Mouse (Mus musculus): ENCODE measurements around the gene Zmiz1. TPM values are rescaled to one million over a fixed set of nuclear protein-coding genes. Genes with fewer than 3 reads are reported as not detected.

Zmiz1 gene
- polyA plus RNA-seq, 1 experiment from 2014 or later, result 91.0 TPM

GRCm38 (mm10) chr14:25423721-25424443 is 35.1 kb upstream of the Zmiz1 start:
- no peak overlapping the region for H3K4me3 ChIP-seq (replicated peaks; ENCODE audit: low read depth, low read length)
- no peak overlapping the region for H3K9ac ChIP-seq (replicated peaks; ENCODE audit: low read length)
- no peak for ATAC-seq (ENCODE audit: low FRiP score, low TSS enrichment)
- no peaks in the 10 kb centered on the region for H3K36me3 ChIP-seq (ENCODE audit: control insufficient read depth, insufficient read depth, low read length)
- no peak for DNase-seq
- peaks cover 14% of the 10 kb centered on the region for H3K4me1 ChIP-seq (ENCODE audit: control insufficient read depth, insufficient read depth, low read length)
- no peak overlapping the region for H3K4me2 ChIP-seq (ENCODE audit: low read length)
- no peaks in the 10 kb centered on the region for H3K9me3 ChIP-seq (ENCODE audit: control insufficient read depth, low read length)
- no peak overlapping the region for H3K27ac ChIP-seq (replicated peaks; ENCODE audit: low read depth, low read length)
- 75% methylated on average over 7 of the region's 7 CpGs for WGBS
- H3K27me3 ChIP-seq (ENCODE audit: control insufficient read depth, insufficient read depth, low read length), result no peaks in the 10 kb centered on the region

- no peak for DNase-seq
- no peaks in the 10 kb centered on the region for H3K36me3 ChIP-seq (ENCODE audit: control insufficient read depth, insufficient read depth, low read length)
- no peaks in the 10 kb centered on the region for H3K9me3 ChIP-seq (ENCODE audit: control insufficient read depth, low read length)
- H3K4me1 ChIP-seq (ENCODE audit: control insufficient read depth, insufficient read depth, low read length), result no peaks in the 10 kb centered on the region
- H3K4me2 ChIP-seq (ENCODE audit: low read length), result no peak overlapping the region
- ATAC-seq (ENCODE audit: low FRiP score, low TSS enrichment), result no peak
- H3K9ac ChIP-seq (replicated peaks; ENCODE audit: low read length), result no peak overlapping the region
- no peaks in the 10 kb centered on the region for H3K27me3 ChIP-seq (ENCODE audit: control insufficient read depth, insufficient read depth, low read length)
- H3K4me3 ChIP-seq (replicated peaks; ENCODE audit: low read depth, low read length), result no peak overlapping the region
- no peak overlapping the region for H3K27ac ChIP-seq (replicated peaks; ENCODE audit: low read depth, low read length)
Measured at GRCm38 (mm10) chr14:25438255-25438654, 20.7 kb upstream of the Zmiz1 start.

GRCm38 (mm10) chr14:25440116-25440515 is 18.9 kb upstream of the Zmiz1 start:
- no peak for ATAC-seq (ENCODE audit: low FRiP score, low TSS enrichment)
- H3K9me3 ChIP-seq (ENCODE audit: control insufficient read depth, low read length), result no peaks in the 10 kb centered on the region
- no peak overlapping the region for H3K9ac ChIP-seq (replicated peaks; ENCODE audit: low read length)
- no peak overlapping the region for H3K4me3 ChIP-seq (replicated peaks; ENCODE audit: low read depth, low read length)
- DNase-seq, result no peak
- H3K36me3 ChIP-seq (ENCODE audit: control insufficient read depth, insufficient read depth, low read length), result no peaks in the 10 kb centered on the region
- H3K4me1 ChIP-seq (ENCODE audit: control insufficient read depth, insufficient read depth, low read length), result no peaks in the 10 kb centered on the region
- H3K4me2 ChIP-seq (ENCODE audit: low read length), result no peak overlapping the region
- no peaks in the 10 kb centered on the region for H3K27me3 ChIP-seq (ENCODE audit: control insufficient read depth, insufficient read depth, low read length)
- 21% methylated on average over 1 of the region's 1 CpGs for WGBS
- H3K27ac ChIP-seq (replicated peaks; ENCODE audit: low read depth, low read length), result no peak overlapping the region

- H3K27ac ChIP-seq (replicated peaks; ENCODE audit: low read depth, low read length), result no peak overlapping the region
- H3K9me3 ChIP-seq (ENCODE audit: control insufficient read depth, low read length), result no peaks in the 10 kb centered on the region
- no peak overlapping the region for H3K4me3 ChIP-seq (replicated peaks; ENCODE audit: low read depth, low read length)
- no peaks in the 10 kb centered on the region for H3K36me3 ChIP-seq (ENCODE audit: control insufficient read depth, insufficient read depth, low read length)
- 50% methylated on average over 3 of the region's 3 CpGs for WGBS
- H3K4me2 ChIP-seq (ENCODE audit: low read length), result no peak overlapping the region
- no peak overlapping the region for H3K9ac ChIP-seq (replicated peaks; ENCODE audit: low read length)
- H3K4me1 ChIP-seq (ENCODE audit: control insufficient read depth, insufficient read depth, low read length), result no peaks in the 10 kb centered on the region
- DNase-seq, result no peak
- H3K27me3 ChIP-seq (ENCODE audit: control insufficient read depth, insufficient read depth, low read length), result no peaks in the 10 kb centered on the region
- ATAC-seq (ENCODE audit: low FRiP score, low TSS enrichment), result no peak
Measured at GRCm38 (mm10) chr14:25440777-25441176, 18.2 kb upstream of the Zmiz1 start.

- no peaks in the 10 kb centered on the region for H3K27me3 ChIP-seq (ENCODE audit: control insufficient read depth, insufficient read depth, low read length)
- no peak overlapping the region for H3K4me3 ChIP-seq (replicated peaks; ENCODE audit: low read depth, low read length)
- ATAC-seq (ENCODE audit: low FRiP score, low TSS enrichment), result no peak
- no peaks in the 10 kb centered on the region for H3K36me3 ChIP-seq (ENCODE audit: control insufficient read depth, insufficient read depth, low read length)
- H3K9ac ChIP-seq (replicated peaks; ENCODE audit: low read length), result no peak overlapping the region
- no peak for DNase-seq
- no peak overlapping the region for H3K27ac ChIP-seq (replicated peaks; ENCODE audit: low read depth, low read length)
- no peaks in the 10 kb centered on the region for H3K4me1 ChIP-seq (ENCODE audit: control insufficient read depth, insufficient read depth, low read length)
- 87% methylated on average over 5 of the region's 5 CpGs for WGBS
- H3K9me3 ChIP-seq (ENCODE audit: control insufficient read depth, low read length), result no peaks in the 10 kb centered on the region
- no peak overlapping the region for H3K4me2 ChIP-seq (ENCODE audit: low read length)
Measured at GRCm38 (mm10) chr14:25441469-25441868, 17.5 kb upstream of the Zmiz1 start.

- Histone ChIP-seq H3K27me3 (ENCODE audit: control insufficient read depth, insufficient read depth, low read length) (no peaks in the 10 kb centered on the region), H3K4me2 (ENCODE audit: low read length) (no peak overlapping the region), H3K36me3 (ENCODE audit: control insufficient read depth, insufficient read depth, low read length) (no peaks in the 10 kb centered on the region), H3K4me3 (replicated peaks; ENCODE audit: low read depth, low read length) (no peak overlapping the region), H3K4me1 (ENCODE audit: control insufficient read depth, insufficient read depth, low read length) (no peaks in the 10 kb centered on the region), H3K9ac (replicated peaks; ENCODE audit: low read length) (no peak overlapping the region), H3K9me3 (ENCODE audit: control insufficient read depth, low read length) (no peaks in the 10 kb centered on the region), H3K27ac (replicated peaks; ENCODE audit: low read depth, low read length) (no peak overlapping the region)
- DNase-seq (no peak), ATAC-seq (ENCODE audit: low FRiP score, low TSS enrichment) (no peak)
- WGBS, result 22% methylated on average over 2 of the region's 2 CpGs
Measured at GRCm38 (mm10) chr14:25442676-25443075, 16.3 kb upstream of the Zmiz1 start.

- no peaks in the 10 kb centered on the region for H3K36me3 ChIP-seq (ENCODE audit: control insufficient read depth, insufficient read depth, low read length)
- ATAC-seq (ENCODE audit: low FRiP score, low TSS enrichment) (no peak), DNase-seq (no peak)
- H3K27me3 ChIP-seq (ENCODE audit: control insufficient read depth, insufficient read depth, low read length), result no peaks in the 10 kb centered on the region
- H3K4me2 ChIP-seq (ENCODE audit: low read length), result no peak overlapping the region
- H3K9ac ChIP-seq (replicated peaks; ENCODE audit: low read length), result no peak overlapping the region
- no peak overlapping the region for H3K4me3 ChIP-seq (replicated peaks; ENCODE audit: low read depth, low read length)
- WGBS, result 83% methylated on average over 6 of the region's 6 CpGs
- no peaks in the 10 kb centered on the region for H3K9me3 ChIP-seq (ENCODE audit: control insufficient read depth, low read length)
- H3K4me1 ChIP-seq (ENCODE audit: control insufficient read depth, insufficient read depth, low read length), result no peaks in the 10 kb centered on the region; the same call in 1 of the 2 replicates
- H3K27ac ChIP-seq (replicated peaks; ENCODE audit: low read depth, low read length), result no peak overlapping the region
Measured at GRCm38 (mm10) chr14:25447136-25447775, 11.7 kb upstream of the Zmiz1 start.

- WGBS, result 18% methylated on average over 2 of the region's 2 CpGs
Measured at GRCm38 (mm10) chr14:25448471-25448870, 10.5 kb upstream of the Zmiz1 start.

GRCm38 (mm10) chr14:25451099-25451667 is 7.8 kb upstream of the Zmiz1 start:
- Histone ChIP-seq H3K36me3 (ENCODE audit: control insufficient read depth, insufficient read depth, low read length) (no peaks in the 10 kb centered on the region), H3K9me3 (ENCODE audit: control insufficient read depth, low read length) (no peaks in the 10 kb centered on the region), H3K9ac (replicated peaks; ENCODE audit: low read length) (no peak overlapping the region), H3K27me3 (ENCODE audit: control insufficient read depth, insufficient read depth, low read length) (no peaks in the 10 kb centered on the region), H3K4me2 (ENCODE audit: low read length) (no peak overlapping the region), H3K4me1 (ENCODE audit: control insufficient read depth, insufficient read depth, low read length) (peaks cover 16% of the 10 kb centered on the region), H3K4me3 (replicated peaks; ENCODE audit: low read depth, low read length) (no peak overlapping the region), H3K27ac (replicated peaks; ENCODE audit: low read depth, low read length) (no peak overlapping the region)
- DNase-seq, result no peak
- WGBS, result 47% methylated on average over 7 of the region's 7 CpGs
- ATAC-seq (ENCODE audit: low FRiP score, low TSS enrichment), result no peak

More at GRCm38 (mm10) chr14:25448471-25448870, 10.5 kb upstream of the Zmiz1 start:
- no peak overlapping the region for H3K4me2 ChIP-seq (ENCODE audit: low read length)
- DNase-seq (no peak), ATAC-seq (ENCODE audit: low FRiP score, low TSS enrichment) (no peak)
- no peak overlapping the region for H3K4me3 ChIP-seq (replicated peaks; ENCODE audit: low read depth, low read length)
- no peaks in the 10 kb centered on the region; the same call in 1 of the 2 replicates for H3K4me1 ChIP-seq (ENCODE audit: control insufficient read depth, insufficient read depth, low read length)
- H3K27me3 ChIP-seq (ENCODE audit: control insufficient read depth, insufficient read depth, low read length), result no peaks in the 10 kb centered on the region
- H3K9me3 ChIP-seq (ENCODE audit: control insufficient read depth, low read length), result no peaks in the 10 kb centered on the region
- H3K36me3 ChIP-seq (ENCODE audit: control insufficient read depth, insufficient read depth, low read length), result no peaks in the 10 kb centered on the region
- H3K9ac ChIP-seq (replicated peaks; ENCODE audit: low read length), result no peak overlapping the region
- H3K27ac ChIP-seq (replicated peaks; ENCODE audit: low read depth, low read length), result no peak overlapping the region

All from midbrain, embryonic 14.5 days (tissue).